Mouse (Mus musculus): ENCODE data around the gene Nudcd3.

DNA sequence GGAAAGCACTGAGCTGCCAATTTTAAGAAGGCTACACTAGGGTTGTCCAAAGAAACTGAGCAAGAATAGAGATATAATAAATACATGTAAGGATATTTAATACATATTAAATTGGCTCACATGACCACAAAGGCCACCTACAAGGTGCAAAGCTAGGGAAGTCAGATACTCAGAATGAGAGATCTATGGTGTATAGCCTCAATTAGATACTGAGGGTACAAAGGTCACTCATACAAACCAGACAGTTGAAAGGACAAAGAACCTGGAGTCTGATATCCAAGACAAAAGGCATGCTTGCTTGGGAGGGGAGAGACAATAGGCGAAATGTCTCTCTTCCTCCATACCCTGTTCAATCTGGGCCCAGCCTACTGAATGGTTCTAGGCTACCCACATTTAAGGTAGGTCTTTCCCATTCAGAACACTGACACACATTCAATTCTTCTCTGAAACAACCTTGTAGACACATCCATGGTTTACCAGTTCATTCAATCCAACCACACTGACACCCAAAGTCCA lies 76.6 kb downstream of the Nudcd3 start:
- TF ChIP-seq POLR2A (IDR thresholded peaks at IDR 0.05; ENCODE audit: insufficient read length, low read depth) (no peak), MYOG (IDR thresholded peaks at IDR 0.05; ENCODE audit: control insufficient read depth in 1 of 3, insufficient read depth in 1 of 3, insufficient read length in 2 of 3, low read depth in 2 of 3) (no peak), MAX (IDR thresholded peaks at IDR 0.05; ENCODE audit: low read depth) (no peak), POLR2AphosphoS2 (IDR thresholded peaks at IDR 0.05; ENCODE audit: insufficient read length, low read depth) (no peak), USF1 (IDR thresholded peaks at IDR 0.05; ENCODE audit: low read depth) (no peak), SRF (IDR thresholded peaks at IDR 0.05; ENCODE audit: control insufficient read depth, insufficient read length, low read depth) (no peak), CEBPB (IDR thresholded peaks at IDR 0.05; ENCODE audit: insufficient read depth, poor library complexity, severe bottlenecking) (no peak), TCF12 (IDR thresholded peaks at IDR 0.05; ENCODE audit: insufficient read depth, poor library complexity, severe bottlenecking) (no peak)

Data from myocyte (in vitro differentiated cells).